Mouse (Mus musculus) liver, embryonic 14.5 days (tissue): ENCODE data around the gene Psma4.
"Not testable (repeated sequence)": the region's sequence is repeated elsewhere in the genome, so short reads cannot be mapped to it uniquely, and the experiment has no call there.

Source experiments
- CTCF ChIP-seq: IDR thresholded peaks from 2 replicates; pipeline ENCODE4 v1.5.1; 2016; ENCODE audit warnings: antibody characterized with exemption, low read depth, control low read depth
- EP300 ChIP-seq: IDR thresholded peaks from 2 replicates; pipeline ENCODE4 v1.6.1; 2016; ENCODE audit warnings: antibody characterized with exemption, low read depth

GRCm38 (mm10) chr9:54950162-54950561 is 428 bp upstream of the Psma4 start:
- TF ChIP-seq CTCF, EP300: not testable (repeated sequence)
